ENCODE assay signal across 12 mouse cellular contexts in genomic region chr2:93911942-93912341, GRCm38 (mm10). TPM values are rescaled to one million over a fixed set of nuclear protein-coding genes. Genes with fewer than 3 reads are reported as not detected.
DNase-seq lines count a peak whose midpoint lies in the region; ATAC-seq and TF ChIP-seq lines count a peak whose summit lies in the region.
"Had no signal": no experiment of that assay in that cellular context is flagged by ENCODE, and none has a peak within 500 bp of the region (broad histone marks: within the 10 kb centered on the region; RNA-seq: fewer than 3 reads in every experiment).

No protein-coding gene starts in this region.

- no peaks in the 10 kb centered on the region for H3K36me3 ChIP-seq in limb, embryonic 10.5 days
- H3K36me3 ChIP-seq in midbrain, embryonic 13.5 days, result no peaks in the 10 kb centered on the region
- H3K36me3 ChIP-seq: embryonic facial prominence, embryonic 12.5 days; limb, embryonic 12.5 days had no signal

- ATAC-seq in midbrain, embryonic 13.5 days, result no peak

- H3K27ac ChIP-seq in layer of hippocampus, adult 2 months, result no peak overlapping the region
- no peak overlapping the region for H3K27ac ChIP-seq in limb, embryonic 10.5 days
- H3K27ac ChIP-seq in midbrain, embryonic 13.5 days, result no peak overlapping the region
- H3K27ac ChIP-seq: embryonic facial prominence, embryonic 12.5 days; limb, embryonic 12.5 days had no signal

- no peak overlapping the region for H3K4me2 ChIP-seq in midbrain, embryonic 13.5 days (replicated peaks)
- H3K4me2 ChIP-seq: embryonic facial prominence, embryonic 12.5 days; limb, embryonic 12.5 days had no signal

- H3K27me3 ChIP-seq in limb, embryonic 10.5 days (ENCODE audit: low read depth, poor library complexity, severe bottlenecking), result no peaks in the 10 kb centered on the region
- H3K27me3 ChIP-seq in midbrain, embryonic 13.5 days, result no peaks in the 10 kb centered on the region
- H3K27me3 ChIP-seq: embryonic facial prominence, embryonic 12.5 days had no signal

- no peaks in the 10 kb centered on the region for H3K9me3 ChIP-seq in limb, embryonic 10.5 days (replicated peaks)
- no peaks in the 10 kb centered on the region for H3K9me3 ChIP-seq in midbrain, embryonic 13.5 days
- H3K9me3 ChIP-seq: embryonic facial prominence, embryonic 12.5 days; limb, embryonic 12.5 days had no signal

- peak; percentile 54 for DNase-seq in adrenal gland, adult 2 months
- no peak for DNase-seq in adrenal gland, postnatal 4 days (ENCODE audit: low spot score in 2 of 2)
- DNase-seq in layer of hippocampus, adult 8-10 months (ENCODE audit: low spot score in 2 of 2), result peak; percentile 46 to 49
- DNase-seq in layer of hippocampus, adult 2 months (ENCODE audit: low spot score in 2 of 2), result no peak
- DNase-seq in cerebellum, adult 18-20 months, result peak; percentile 64 to 69
- peak; percentile 31 for DNase-seq in kidney, postnatal 14 days
- DNase-seq in limb, embryonic 10.5 days (ENCODE audit: low spot score), result no peak

- H3K4me1 ChIP-seq in limb, embryonic 10.5 days, result peaks cover 18% of the 10 kb centered on the region
- H3K4me1 ChIP-seq in midbrain, embryonic 13.5 days (replicated peaks), result peaks cover 18% of the 10 kb centered on the region

- no peak overlapping the region for H3K4me3 ChIP-seq in layer of hippocampus, adult 2 months
- no peak overlapping the region for H3K4me3 ChIP-seq in limb, embryonic 10.5 days
- H3K4me3 ChIP-seq in midbrain, embryonic 13.5 days (replicated peaks), result no peak overlapping the region
- H3K4me3 ChIP-seq: embryonic facial prominence, embryonic 12.5 days; limb, embryonic 12.5 days; megakaryocyte, embryonic 14.5 days had no signal

- no peak overlapping the region for H3K9ac ChIP-seq in midbrain, embryonic 13.5 days (replicated peaks)
- H3K9ac ChIP-seq: embryonic facial prominence, embryonic 12.5 days; limb, embryonic 12.5 days had no signal

- TF ChIP-seq CTCF in layer of hippocampus, adult 2 months (conservative IDR thresholded peaks at IDR 0.05), result no peak

- 85% methylated on average over 10 of the region's 10 CpGs for WGBS in limb, embryonic 10.5 days
- WGBS in midbrain, embryonic 13.5 days, result 81% methylated on average over 10 of the region's 10 CpGs

RNA-seq across cellular contexts. Expression of gene Accsl, which starts 43.0 kb away (rescaled TPM):
- 1 to 10 TPM in 1 of 2 experiments, under 1 TPM in 1; 0.43 to 1.6 TPM for total RNA-seq in adrenal gland, adult 2 months (2021)
- not detected in 2 replicates for polyA plus RNA-seq in adrenal gland, adult 2 months (2012; rRNA removed)
- total RNA-seq in adrenal gland, postnatal 4 days (2021), result under 1 TPM; 0.22 to 0.99 TPM
- under 1 TPM in 2 of 4 experiments, not detected in 2; 0.73 to 0.91 TPM for total RNA-seq in layer of hippocampus, adult 8-10 months (2022)
- total RNA-seq in layer of hippocampus, adult 2 months (2021), result under 1 TPM in 1 of 2 experiments, not detected in 1; 0.54 TPM
- polyA plus RNA-seq in limb, embryonic 10.5 days (2016; fragmentation: Nextera tagmentation; extraction: Ambion mirVana), result not detected in 2 replicates
- polyA plus RNA-seq in midbrain, embryonic 13.5 days (2015; fragmentation: Nextera tagmentation; extraction: Ambion mirVana), result 0.28 and 0.30 TPM in 2 replicates
- polyA plus RNA-seq: embryonic facial prominence, embryonic 12.5 days; heart, embryonic 14.5 days; limb, embryonic 12.5 days had no signal

RNA-seq across cellular contexts. Expression of gene Gm13889, which starts 45.1 kb away (rescaled TPM):
- 10 to 100 TPM; 38.1 to 50.3 TPM for total RNA-seq in adrenal gland, adult 2 months (2021)
- 62.0 and 80.6 TPM in 2 replicates for polyA plus RNA-seq in adrenal gland, adult 2 months (2012; rRNA removed)
- 10 to 100 TPM; 26.7 to 28.4 TPM for total RNA-seq in adrenal gland, postnatal 4 days (2021)
- 10 to 100 TPM; 35.7 to 55.6 (median 48.7) TPM for total RNA-seq in layer of hippocampus, adult 8-10 months (2022)
- 10 to 100 TPM; 50.5 to 51.2 TPM for total RNA-seq in layer of hippocampus, adult 2 months (2021)
- polyA plus RNA-seq in limb, embryonic 10.5 days (2016; fragmentation: Nextera tagmentation; extraction: Ambion mirVana), result 0.60 and 0.70 TPM in 2 replicates
- 3.0 and 5.0 TPM in 2 replicates for polyA plus RNA-seq in midbrain, embryonic 13.5 days (2015; fragmentation: Nextera tagmentation; extraction: Ambion mirVana)

Comparison
In these comparisons a context has a peak if more than half of its experiments do, and no peak if none do; other contexts are left out.
1. DNase-seq: peak in adrenal gland, adult 2 months (single experiment), layer of hippocampus, adult 8-10 months (2 of 2), cerebellum, adult 18-20 months (2 of 2) and kidney, postnatal 14 days (single experiment); none in adrenal gland, postnatal 4 days (0 of 2), layer of hippocampus, adult 2 months (0 of 2) and limb, embryonic 10.5 days (single experiment).